Mouse (Mus musculus) cerebellum, adult (tissue): Measurements from ENCODE around the gene Sfswap.
A peak's percentile ranks its signal among the peaks of the same experiment; 100 is the strongest.
"Not testable (repeated sequence)": the region's sequence is repeated elsewhere in the genome, so short reads cannot be mapped to it uniquely, and the experiment has no call there.

Experiments used
- ATAC-seq: cut with Nextera tagmentation; 2 replicates; pipeline ENCODE4 v1.9.2; 2017; ENCODE audit warnings: mild to moderate bottlenecking, moderate library complexity, mixed read lengths; ENCODE audit not compliant: insufficient number of reproducible peaks, low FRiP score, low TSS enrichment

Gene Sfswap

DNA sequence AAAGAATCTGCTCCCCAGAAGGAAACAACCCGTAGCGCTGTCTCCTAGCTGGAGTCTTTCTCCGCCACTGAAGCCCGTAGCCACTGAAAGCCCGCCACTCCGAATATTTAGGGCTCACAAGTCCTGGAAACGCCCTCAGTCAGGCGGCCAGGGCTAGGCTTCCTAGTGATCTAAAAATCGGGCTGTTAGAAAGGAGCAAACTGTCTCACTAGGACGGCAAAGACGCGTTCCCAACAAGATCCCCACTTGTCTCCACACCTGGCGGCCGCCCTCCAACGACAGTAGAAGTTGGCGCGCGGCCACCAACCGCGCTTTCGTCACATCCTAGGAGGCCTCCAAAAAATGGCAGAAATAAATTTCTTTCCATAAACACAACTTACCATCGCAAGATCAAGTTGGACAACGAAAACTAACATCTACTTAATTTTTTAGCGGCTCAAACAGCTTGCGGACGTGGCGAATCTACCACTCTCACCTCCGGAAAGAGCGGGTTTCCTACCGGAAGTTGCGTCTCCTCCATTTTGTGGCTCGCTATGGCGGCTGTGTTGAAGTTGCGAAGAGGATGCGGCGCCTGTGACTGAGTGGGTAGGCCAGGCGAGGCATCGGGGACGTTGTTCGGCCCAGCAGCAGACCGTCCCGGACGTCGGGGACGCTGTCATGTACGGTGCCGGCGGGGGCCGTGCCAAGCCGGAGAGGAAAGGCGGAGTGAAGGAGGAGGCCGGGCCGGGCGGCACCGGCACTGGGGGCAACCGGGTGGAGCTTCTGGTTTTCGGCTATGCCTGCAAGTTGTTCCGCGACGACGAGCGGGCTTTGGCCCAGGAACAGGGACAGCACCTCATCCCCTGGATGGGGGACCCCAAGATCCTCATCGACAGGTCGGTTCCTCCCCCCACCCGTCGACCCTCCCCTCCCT, at the start of gene Sfswap:
Gene Sfswap (plus strand): TSS at position 500 of the 913 bp plus-strand sequence.
- ATAC-seq = peak; percentile 36; the same call in 1 of the 2 replicates

DNA sequence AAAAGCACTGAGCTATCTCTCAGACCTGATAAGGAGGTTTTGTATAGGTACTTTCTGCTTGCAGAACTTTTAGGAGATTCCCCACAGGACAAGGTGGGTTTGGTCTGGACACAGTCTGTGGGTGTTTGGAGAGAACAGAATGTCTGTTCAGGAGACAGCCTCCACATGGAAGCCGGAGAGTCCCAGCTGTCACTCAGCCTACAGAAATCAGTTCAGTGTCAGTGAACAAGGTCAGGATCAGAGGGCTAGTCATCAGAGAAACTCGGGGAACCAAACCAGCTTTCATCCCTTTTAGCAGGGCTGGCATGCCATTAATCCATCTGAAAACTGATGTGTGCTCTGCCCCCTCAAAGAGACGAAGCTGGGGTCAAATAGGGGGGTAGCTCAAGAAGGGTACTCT, 48.5 kb upstream of the Sfswap start:
- ATAC-seq = no peak

DNA sequence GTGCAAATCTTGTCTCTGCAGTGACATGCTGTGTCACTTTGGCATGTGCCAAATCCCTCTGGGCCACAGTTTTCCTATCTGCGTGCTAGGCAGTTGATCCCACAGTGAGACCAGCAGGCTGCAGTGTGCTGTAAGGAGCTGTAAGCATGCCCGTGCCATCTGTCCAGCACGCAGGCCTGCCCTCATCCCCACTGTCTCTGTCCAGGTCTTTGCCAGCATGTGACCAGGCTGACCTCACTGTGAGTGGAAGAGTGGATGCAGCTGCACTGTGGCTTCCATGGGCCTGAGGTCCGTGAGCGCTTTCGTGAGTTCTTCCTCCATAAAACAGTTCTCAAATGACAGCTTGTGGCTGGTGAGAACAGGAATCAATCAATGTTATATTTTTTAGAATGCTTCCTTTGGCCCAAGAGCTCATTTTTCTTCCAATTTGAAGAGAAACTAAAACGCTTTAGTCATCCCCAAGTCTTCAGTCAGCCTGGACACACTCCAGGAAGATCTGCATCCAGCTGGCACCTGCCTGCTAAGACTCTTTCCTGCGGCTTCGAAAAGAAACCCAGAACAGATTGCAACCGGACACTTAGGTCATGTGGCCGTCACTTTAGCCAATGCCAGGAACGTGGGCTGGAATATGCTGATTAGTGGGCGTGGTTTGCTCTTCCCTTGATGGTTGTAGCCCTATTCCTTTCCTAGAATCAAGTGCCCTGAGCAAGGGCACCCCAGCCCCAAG, 46.1 kb upstream of the Sfswap start:
- ATAC-seq = peak; percentile 85

- no peak for ATAC-seq
These were observed 45.5 kb upstream of the Sfswap start for GRCm38 (mm10) chr5:129455529-129455896.

DNA sequence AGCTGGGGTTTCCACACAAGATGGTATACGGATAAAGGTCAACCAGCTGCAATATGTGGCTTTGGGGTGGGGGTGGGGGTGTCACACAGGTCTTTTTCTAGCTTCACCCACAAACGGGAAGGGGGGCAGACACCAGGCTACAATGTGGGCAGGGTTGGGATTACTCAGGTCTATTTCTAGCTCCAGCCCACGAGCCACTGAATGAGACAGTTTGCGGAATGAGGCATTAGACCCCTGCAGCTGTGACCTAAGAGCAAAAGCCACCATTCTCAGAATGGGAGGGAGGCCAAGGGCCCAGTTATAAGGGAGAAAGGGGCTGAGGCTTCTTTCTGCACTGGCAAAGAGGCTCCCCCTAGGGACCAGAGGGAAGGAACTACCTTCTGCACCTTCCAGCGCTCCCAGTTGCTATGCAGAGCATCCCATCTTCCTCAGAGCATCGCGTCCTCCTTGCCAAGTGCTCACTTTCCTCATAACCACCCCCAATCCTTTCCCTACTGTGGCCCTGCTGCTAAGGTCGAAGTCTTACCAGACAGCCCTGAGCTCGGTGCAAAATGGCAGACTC, 44.4 kb upstream of the Sfswap start:
- no peak for ATAC-seq

- no peak for ATAC-seq
These were observed 42.9 kb upstream of the Sfswap start for GRCm38 (mm10) chr5:129458109-129458508.

GRCm38 (mm10) chr5:129458541-129458940, 42.5 kb upstream of the Sfswap start:
- ATAC-seq = no peak

DNA sequence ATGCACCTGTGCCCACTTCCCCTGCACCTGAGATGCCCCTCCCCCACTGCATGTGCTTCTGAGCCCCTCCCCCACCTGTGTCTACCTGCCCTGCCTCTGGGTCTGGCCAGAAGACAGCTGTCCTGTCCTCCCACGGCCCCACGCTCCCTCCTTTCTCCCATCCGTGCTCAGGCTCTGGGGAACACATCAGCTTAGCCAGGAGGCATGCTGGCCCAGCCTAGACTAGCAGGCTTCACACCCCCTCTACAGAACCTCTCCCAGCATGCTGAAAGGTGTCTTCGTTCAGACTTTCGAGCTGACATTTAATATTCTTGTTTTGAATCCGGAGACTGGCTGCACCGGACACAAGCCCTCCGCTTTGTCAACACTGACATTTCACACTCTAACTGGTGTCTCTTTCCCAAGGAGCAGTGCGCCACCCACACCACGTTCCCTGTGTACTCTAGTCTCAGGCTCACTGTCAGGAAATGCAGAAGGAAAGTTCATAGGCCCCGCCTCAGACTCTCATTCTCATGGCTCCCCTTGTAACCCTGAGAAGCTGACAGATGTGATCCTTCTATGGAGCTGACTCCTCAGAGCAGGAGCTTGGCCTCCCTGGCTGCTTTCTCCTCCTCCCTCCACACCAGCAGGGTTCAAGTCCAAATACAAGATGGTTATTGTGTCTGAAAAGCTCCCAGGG, 40.1 kb upstream of the Sfswap start:
- no peak for ATAC-seq

- not testable (repeated sequence) for ATAC-seq
These were observed 37.4 kb upstream of the Sfswap start for GRCm38 (mm10) chr5:129463648-129464047.

DNA sequence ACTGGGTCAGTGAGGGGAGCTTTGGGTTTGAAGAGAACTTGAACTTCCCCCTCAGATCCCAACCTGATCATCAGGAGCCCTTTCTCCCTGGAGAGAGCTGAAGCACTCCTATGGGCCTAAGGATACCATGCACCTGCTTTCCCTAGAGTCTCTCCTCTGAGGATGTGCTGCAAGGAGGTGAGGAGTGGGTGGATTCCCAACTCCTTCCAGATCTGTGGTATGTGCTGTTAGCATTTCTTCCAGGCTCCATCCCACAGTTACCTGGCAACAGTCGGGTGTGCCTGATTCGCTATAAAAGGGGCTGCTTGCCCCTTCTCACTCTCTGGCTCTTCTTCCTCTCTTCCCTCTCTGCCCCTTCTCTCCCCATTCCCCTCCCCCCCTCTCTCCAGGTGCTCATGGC, 35.2 kb upstream of the Sfswap start:
- ATAC-seq = no peak

- ATAC-seq = no peak
These were observed 25.4 kb upstream of the Sfswap start for GRCm38 (mm10) chr5:129475532-129476045.

GRCm38 (mm10) chr5:129489879-129490278, 11.1 kb upstream of the Sfswap start:
- no peak for ATAC-seq

DNA sequence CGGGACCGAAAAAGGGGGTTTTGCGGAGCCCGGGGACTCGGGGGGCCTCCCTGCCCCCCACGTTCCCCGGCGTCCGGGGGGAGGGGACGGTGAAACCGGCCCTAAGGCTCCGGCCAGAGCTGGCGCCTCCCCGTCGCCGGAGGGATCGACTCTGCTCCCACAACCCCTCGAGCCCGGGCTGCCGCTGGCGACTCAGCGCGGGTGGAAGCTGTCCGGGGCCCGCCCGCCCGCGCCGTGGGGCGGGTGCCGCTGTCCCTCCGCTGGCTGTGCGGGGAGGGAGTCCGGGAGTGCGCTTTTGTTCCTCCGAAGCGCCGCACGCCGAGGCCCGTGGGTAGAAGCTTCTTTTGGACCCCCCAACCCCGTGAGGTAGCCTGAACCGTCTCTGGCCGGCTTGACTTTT, 650 bp downstream of the Sfswap start:
- no peak for ATAC-seq

- ATAC-seq = no peak
These were observed 5.9 kb downstream of the Sfswap start for GRCm38 (mm10) chr5:129506886-129507285.

DNA sequence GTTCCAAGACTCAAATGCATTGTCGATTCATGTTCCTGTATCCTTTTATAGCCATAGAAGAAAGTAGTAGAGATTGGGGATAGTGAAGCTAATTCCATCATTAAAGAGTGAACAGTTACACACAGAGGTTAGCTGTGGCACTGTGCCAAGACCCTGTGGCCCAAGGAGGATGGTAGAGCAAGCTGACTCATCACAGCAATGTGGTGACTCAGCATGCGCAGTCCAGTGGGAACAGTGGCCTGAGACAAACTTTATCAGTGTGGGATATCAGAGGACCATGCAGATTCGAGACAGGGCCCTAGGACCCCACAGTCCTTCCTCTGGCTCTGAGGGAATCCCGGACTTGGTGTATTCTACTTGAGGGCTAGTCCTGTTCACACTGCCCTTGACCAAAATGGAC, 17.2 kb downstream of the Sfswap start:
- ATAC-seq = peak; percentile 40; the same call in 1 of the 2 replicates

DNA sequence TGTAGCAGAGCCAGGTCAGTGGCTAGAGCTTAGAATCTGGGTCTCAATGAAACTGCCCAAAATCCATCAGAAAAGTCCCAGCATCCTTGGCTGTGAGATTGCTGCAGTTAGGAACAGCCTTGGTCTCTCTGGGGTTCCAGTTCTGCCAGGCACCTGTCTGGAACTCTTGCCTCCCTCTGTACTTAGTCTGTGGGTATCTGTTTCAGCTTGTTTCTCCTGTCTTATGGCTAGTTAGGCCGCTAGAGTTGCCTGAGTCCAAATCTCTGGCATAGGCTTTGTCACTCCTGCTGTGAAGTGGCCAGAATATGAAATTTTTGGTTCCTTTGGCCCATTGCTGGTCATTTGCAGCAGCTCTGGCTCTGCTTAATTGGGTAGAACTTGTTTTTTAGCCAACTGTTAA, 17.8 kb downstream of the Sfswap start:
- peak; percentile 56; the same call in 1 of the 2 replicates for ATAC-seq

- ATAC-seq = no peak
These were observed 18.6 kb downstream of the Sfswap start for GRCm38 (mm10) chr5:129519591-129519990.

DNA sequence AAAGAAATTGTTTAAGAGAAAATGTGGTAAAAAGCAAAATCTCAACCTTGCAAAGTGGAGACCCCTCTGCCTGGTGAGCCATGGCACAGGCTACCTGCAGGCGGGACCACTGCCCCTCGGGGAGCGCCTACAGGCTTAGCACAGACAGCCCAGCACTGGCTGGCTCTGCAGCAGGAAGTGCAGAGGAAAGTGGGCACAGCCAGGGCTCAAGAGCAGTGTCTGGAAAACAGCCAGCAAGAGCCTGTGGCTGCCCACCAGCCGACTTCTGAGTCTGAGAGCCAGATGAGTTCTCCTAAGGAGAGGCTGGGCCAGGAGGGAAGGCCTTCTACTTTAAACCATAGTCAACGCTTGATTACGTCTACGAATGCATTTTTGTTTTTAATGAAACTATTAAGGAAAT, 20.5 kb downstream of the Sfswap start:
- ATAC-seq = no peak

DNA sequence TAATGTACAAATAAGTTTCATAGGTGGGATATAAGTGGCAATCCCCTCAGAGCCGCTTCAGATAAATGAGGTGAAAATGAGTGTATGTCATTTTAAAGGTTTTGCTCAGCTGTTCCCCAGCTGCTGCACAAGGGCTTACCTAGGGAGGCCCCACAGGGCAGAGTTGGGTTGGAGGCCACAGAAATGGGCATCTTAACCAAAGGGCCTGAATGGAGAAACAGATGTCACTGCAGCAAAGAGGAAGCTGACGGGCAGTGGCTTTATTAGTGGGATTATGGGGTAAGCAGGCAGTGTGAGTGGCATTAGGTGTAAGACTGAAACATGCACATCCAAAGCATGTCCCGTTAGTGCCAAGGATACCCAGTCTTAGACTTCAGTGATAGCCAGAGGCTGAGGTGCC, 20.9 kb downstream of the Sfswap start:
- ATAC-seq = no peak

DNA sequence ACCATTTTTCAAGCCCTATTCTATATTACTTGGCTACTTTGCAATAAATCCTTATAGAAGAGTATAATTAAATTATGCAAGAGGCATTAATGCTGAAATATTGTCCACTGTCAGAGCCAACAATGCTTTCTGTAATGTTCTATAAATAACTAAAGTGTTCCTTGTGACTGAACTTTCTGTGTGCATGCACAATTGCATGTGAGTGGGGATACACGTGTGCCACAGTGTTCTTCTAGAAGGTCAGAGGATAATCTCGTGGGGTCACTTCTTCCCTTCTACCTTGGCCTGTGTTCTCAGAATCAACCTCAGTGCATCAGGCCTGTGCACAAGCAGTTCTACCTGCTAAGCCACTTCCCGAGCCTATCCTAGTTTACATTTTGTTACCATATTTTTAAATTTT, 22.1 kb downstream of the Sfswap start:
- no peak for ATAC-seq
